Mouse (Mus musculus) liver, embryonic 14.5 days (tissue): ENCODE measurements around the gene Oasl1.

Source experiments
- CTCF ChIP-seq: IDR thresholded peaks from 2 replicates; pipeline ENCODE4 v1.5.1; 2016; ENCODE audit warnings: antibody characterized with exemption, low read depth, control low read depth
- EP300 ChIP-seq: IDR thresholded peaks from 2 replicates; pipeline ENCODE4 v1.6.1; 2016; ENCODE audit warnings: antibody characterized with exemption, low read depth

DNA sequence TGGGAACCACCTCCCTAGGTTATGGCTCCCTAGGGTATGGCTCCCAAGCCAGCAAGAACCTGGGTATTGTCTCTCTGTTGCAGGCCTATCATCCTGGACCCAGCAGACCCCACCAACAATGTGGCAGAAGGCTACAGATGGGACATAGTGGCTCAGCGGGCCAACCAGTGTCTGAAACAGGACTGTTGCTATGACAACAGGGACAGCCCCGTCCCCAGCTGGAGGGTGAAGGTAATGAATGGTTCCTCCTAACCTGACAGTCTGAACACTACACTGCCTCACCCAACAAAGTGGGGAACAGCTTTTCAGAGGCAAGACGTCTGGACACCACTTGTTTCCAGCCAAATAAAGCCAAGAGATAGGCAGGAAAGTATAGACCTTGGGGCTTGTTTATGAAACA lies 12.8 kb downstream of the Oasl1 start:
- no peak for TF ChIP-seq EP300
- TF ChIP-seq CTCF = no peak
